24 mouse cellular contexts compared by ENCODE assay signal in genomic region chr8:86035371-86035770, GRCm38 (mm10).
"Had no signal": no experiment of that assay in that cellular context is flagged by ENCODE, and none has a peak within 500 bp of the region (broad histone marks: within the 10 kb centered on the region; RNA-seq: fewer than 3 reads in every experiment).

No protein-coding gene starts in this region.

- DNase-seq: cerebellum, adult 2 months; cerebellum, adult 8-10 months; cerebellum, adult 9-10 months; cerebellum, adult 9-11 months; cerebellum, postnatal 10 days; cerebellum, postnatal 14 days; cerebellum, postnatal 25 days; cerebellum, postnatal 36 days; embryo, embryonic 11 days; forebrain, postnatal 0 days; heart, adult 11 months; heart, adult 18-20 months; heart, adult 2 months had no signal

- H3K27ac ChIP-seq: embryonic facial prominence, embryonic 10.5 days; embryonic facial prominence, embryonic 12.5 days; embryonic facial prominence, embryonic 13.5 days; embryonic facial prominence, embryonic 15.5 days; forebrain, embryonic 10.5 days; forebrain, embryonic 12.5 days; forebrain, embryonic 13.5 days; forebrain, embryonic 15.5 days; heart, adult 2 months; heart, embryonic 10.5 days had no signal

- H3K4me3 ChIP-seq: embryonic facial prominence, embryonic 10.5 days; embryonic facial prominence, embryonic 12.5 days; embryonic facial prominence, embryonic 13.5 days; embryonic facial prominence, embryonic 15.5 days; erythroblast, embryonic 14.5 days; forebrain, embryonic 10.5 days; forebrain, embryonic 12.5 days; forebrain, embryonic 13.5 days; forebrain, embryonic 15.5 days; heart, adult 2 months; heart, embryonic 10.5 days; heart, embryonic 12.5 days had no signal
